Comparison of ENCODE assay signal across 14 mouse cellular contexts in genomic region chr7:44662168-44662567, GRCm38 (mm10). TPM values are rescaled to one million over a fixed set of nuclear protein-coding genes. Genes with fewer than 3 reads are reported as not detected.
A peak's percentile ranks its signal among the peaks of the same experiment; 100 is the strongest.
DNase-seq lines count a peak whose midpoint lies in the region; ATAC-seq and TF ChIP-seq lines count a peak whose summit lies in the region.
"Had no signal": no experiment of that assay in that cellular context is flagged by ENCODE, and none has a peak within 500 bp of the region (broad histone marks: within the 10 kb centered on the region; RNA-seq: fewer than 3 reads in every experiment).

No protein-coding gene starts in this region.

- H3K9ac ChIP-seq in embryonic facial prominence, embryonic 12.5 days = no peak overlapping the region
- no peak overlapping the region for H3K9ac ChIP-seq in intestine, postnatal 0 days (ENCODE audit: low read depth, low read length)
- H3K9ac ChIP-seq: heart, embryonic 12.5 days had no signal

- no peaks in the 10 kb centered on the region for H3K27me3 ChIP-seq in embryonic facial prominence, embryonic 12.5 days
- H3K27me3 ChIP-seq in intestine, postnatal 0 days (replicated peaks; ENCODE audit: control insufficient read depth, insufficient read depth, low read length) = no peaks in the 10 kb centered on the region
- peaks cover 25% of the 10 kb centered on the region; the same call in 1 of the 2 replicates for H3K27me3 ChIP-seq in heart, embryonic 10.5 days (ENCODE audit: insufficient read depth, poor library complexity, severe bottlenecking)

- H3K36me3 ChIP-seq in embryonic facial prominence, embryonic 12.5 days = no peaks in the 10 kb centered on the region
- H3K36me3 ChIP-seq in intestine, postnatal 0 days (ENCODE audit: control insufficient read depth, insufficient read depth) = peaks cover 26% of the 10 kb centered on the region
- no peaks in the 10 kb centered on the region for H3K36me3 ChIP-seq in heart, embryonic 10.5 days
- H3K36me3 ChIP-seq: heart, embryonic 12.5 days had no signal

- no peaks in the 10 kb centered on the region for H3K4me1 ChIP-seq in embryonic facial prominence, embryonic 12.5 days
- no peaks in the 10 kb centered on the region; the same call in 1 of the 2 replicates for H3K4me1 ChIP-seq in intestine, postnatal 0 days (replicated peaks; ENCODE audit: control insufficient read depth, insufficient read depth, low read length)
- H3K4me1 ChIP-seq in heart, embryonic 10.5 days = no peaks in the 10 kb centered on the region
- H3K4me1 ChIP-seq: heart, embryonic 12.5 days had no signal

- H3K4me2 ChIP-seq in embryonic facial prominence, embryonic 12.5 days (replicated peaks) = no peak overlapping the region
- peak overlapping the region; percentile 30; the same call in 1 of the 2 replicates for H3K4me2 ChIP-seq in intestine, postnatal 0 days (replicated peaks; ENCODE audit: low read depth)
- H3K4me2 ChIP-seq: heart, embryonic 12.5 days had no signal

- peak; percentile 75; the same call in 1 of the 2 replicates for ATAC-seq in embryonic facial prominence, embryonic 12.5 days (ENCODE audit: insufficient number of reproducible peaks, insufficient read depth, low FRiP score, low TSS enrichment)
- ATAC-seq in intestine, postnatal 0 days = peak; percentile 54

- H3K27ac ChIP-seq in embryonic facial prominence, embryonic 12.5 days = peak overlapping the region; percentile 85
- no peak overlapping the region for H3K27ac ChIP-seq in intestine, postnatal 0 days (ENCODE audit: low read depth, low read length)
- no peak overlapping the region; the same call in 1 of the 2 replicates for H3K27ac ChIP-seq in heart, embryonic 10.5 days

- DNase-seq in kidney, postnatal 4 days = peak; percentile 65 to 75
- peak; percentile 39 for DNase-seq in ovary, postnatal 14 days (ENCODE audit: low spot score)
- DNase-seq in spleen, postnatal 10 days (ENCODE audit: low spot score in 2 of 2) = no peak
- DNase-seq in heart, postnatal 4 days = no peak
- DNase-seq in spleen, postnatal 14 days (ENCODE audit: low spot score in 2 of 2) = no peak
- no peak for DNase-seq in heart, embryonic 10.5 days (ENCODE audit: low spot score)
- DNase-seq: right cerebral cortex, adult 18-20 months; thymus, adult 18-20 months had no signal

- WGBS in embryonic facial prominence, embryonic 12.5 days = 10% methylated on average over 8 of the region's 8 CpGs
- WGBS in intestine, postnatal 0 days = 7% methylated on average over 8 of the region's 8 CpGs
- 8% methylated on average over 8 of the region's 8 CpGs for WGBS in heart, embryonic 10.5 days

- H3K4me3 ChIP-seq in embryonic facial prominence, embryonic 12.5 days = no peak overlapping the region
- H3K4me3 ChIP-seq in intestine, postnatal 0 days (ENCODE audit: low read depth, low read length) = no peak overlapping the region
- H3K4me3 ChIP-seq in heart, embryonic 10.5 days = no peak overlapping the region
- H3K4me3 ChIP-seq: heart, embryonic 12.5 days; myocyte had no signal

- 0 out of 2 replicates have a peak, but pooled peaks have one; percentile 19 for TF ChIP-seq CTCF in intestine, postnatal 0 days (IDR thresholded peaks at IDR 0.05; ENCODE audit: low read depth)

- peaks cover 3% of the 10 kb centered on the region; the same call in 1 of the 2 replicates for H3K9me3 ChIP-seq in embryonic facial prominence, embryonic 12.5 days
- no peaks in the 10 kb centered on the region for H3K9me3 ChIP-seq in intestine, postnatal 0 days (ENCODE audit: control insufficient read depth)
- no peaks in the 10 kb centered on the region for H3K9me3 ChIP-seq in heart, embryonic 10.5 days

RNA-seq across cellular contexts. Expression of gene Myh14, which starts 8.5 kb away (rescaled TPM):
- polyA plus RNA-seq in embryonic facial prominence, embryonic 12.5 days (2016; fragmentation: Nextera tagmentation; extraction: Ambion mirVana) = 6.5 and 6.8 TPM in 2 replicates
- 114 and 141 TPM in 2 replicates for polyA plus RNA-seq in intestine, postnatal 0 days (2015; fragmentation: Nextera tagmentation; extraction: Ambion mirVana)
- total RNA-seq in heart, postnatal 4 days (2021) = 10 to 100 TPM; 11.8 to 14.3 TPM
- polyA plus RNA-seq in heart, embryonic 10.5 days (2016; fragmentation: Nextera tagmentation; extraction: Ambion mirVana) = 0.68 and 2.4 TPM in 2 replicates
- total RNA-seq: megakaryocyte progenitor cell, adult 5-6 weeks had no signal

RNA-seq across cellular contexts. Expression of gene Izumo2, which starts 46.4 kb away (rescaled TPM):
- not detected in 2 replicates for polyA plus RNA-seq in embryonic facial prominence, embryonic 12.5 days (2016; fragmentation: Nextera tagmentation; extraction: Ambion mirVana)
- polyA plus RNA-seq in intestine, postnatal 0 days (2015; fragmentation: Nextera tagmentation; extraction: Ambion mirVana) = not detected in 2 replicates
- total RNA-seq in heart, postnatal 4 days (2021) = not detected
- not detected in 2 replicates for polyA plus RNA-seq in heart, embryonic 10.5 days (2016; fragmentation: Nextera tagmentation; extraction: Ambion mirVana)
- total RNA-seq: megakaryocyte progenitor cell, adult 5-6 weeks had no signal
- polyA plus RNA-seq: heart, embryonic 12.5 days; limb, embryonic 11.5 days; myocyte had no signal

Comparison
In these comparisons a context has a peak if more than half of its experiments do, and no peak if none do; other contexts are left out.
1. DNase-seq: peak in kidney, postnatal 4 days (2 of 2) and ovary, postnatal 14 days (single experiment); none in spleen, postnatal 10 days (0 of 2), heart, postnatal 4 days (single experiment), spleen, postnatal 14 days (0 of 2) and heart, embryonic 10.5 days (single experiment).
2. RNA of gene Myh14, which starts 8.5 kb away (polyA plus RNA-seq): 114 to 141 TPM in intestine, postnatal 0 days; 6.5 to 6.8 TPM in embryonic facial prominence, embryonic 12.5 days and 0.68 to 2.4 TPM in heart, embryonic 10.5 days; every median in the first group is over 10 times any median in the second.